Mouse (Mus musculus): ENCODE data around the gene Dlg2.

The Dlg2 gene

GRCm38 (mm10) chr7:92100847-92101246, 1624.4 kb downstream of the Dlg2 start:
- DNase-seq (ENCODE audit: low spot score), result no peak

GRCm38 (mm10) chr7:92102892-92103543, 1626.5 kb downstream of the Dlg2 start:
- DNase-seq (ENCODE audit: low spot score), result peak; percentile 85

- DNase-seq (ENCODE audit: low spot score), result peak; percentile 49
Observed at GRCm38 (mm10) chr7:92105477-92105876, 1629.0 kb downstream of the Dlg2 start.

- DNase-seq (ENCODE audit: low spot score), result no peak
Observed at GRCm38 (mm10) chr7:92105956-92106355, 1629.5 kb downstream of the Dlg2 start.

- DNase-seq (ENCODE audit: low spot score), result no peak
Observed at GRCm38 (mm10) chr7:92113065-92113464, 1636.6 kb downstream of the Dlg2 start.

GRCm38 (mm10) chr7:92115237-92115871, 1638.9 kb downstream of the Dlg2 start:
- no peak for DNase-seq (ENCODE audit: low spot score)

- no peak for DNase-seq (ENCODE audit: low spot score)
Observed at GRCm38 (mm10) chr7:92123276-92123675, 1646.8 kb downstream of the Dlg2 start.

GRCm38 (mm10) chr7:92125886-92126285, 1649.4 kb downstream of the Dlg2 start:
- no peak for DNase-seq (ENCODE audit: low spot score)

GRCm38 (mm10) chr7:92134301-92134700, 1657.8 kb downstream of the Dlg2 start:
- no peak for DNase-seq (ENCODE audit: low spot score)

GRCm38 (mm10) chr7:92135624-92136023, 1659.2 kb downstream of the Dlg2 start:
- no peak for DNase-seq (ENCODE audit: low spot score)

- DNase-seq (ENCODE audit: low spot score), result no peak
Observed at GRCm38 (mm10) chr7:92140051-92140817, 1663.8 kb downstream of the Dlg2 start.

- DNase-seq (ENCODE audit: low spot score), result no peak
Observed at GRCm38 (mm10) chr7:92147499-92147898, 1671.0 kb downstream of the Dlg2 start.

- no peak for DNase-seq (ENCODE audit: low spot score)
Observed at GRCm38 (mm10) chr7:92150768-92151167, 1674.3 kb downstream of the Dlg2 start.

GRCm38 (mm10) chr7:92154603-92155002, 1678.1 kb downstream of the Dlg2 start:
- DNase-seq (ENCODE audit: low spot score), result no peak

GRCm38 (mm10) chr7:92163150-92163549, 1686.7 kb downstream of the Dlg2 start:
- DNase-seq (ENCODE audit: low spot score), result no peak

GRCm38 (mm10) chr7:92164316-92164715, 1687.8 kb downstream of the Dlg2 start:
- DNase-seq (ENCODE audit: low spot score), result no peak

- DNase-seq (ENCODE audit: low spot score), result no peak
Observed at GRCm38 (mm10) chr7:92164875-92165518, 1688.5 kb downstream of the Dlg2 start.

- DNase-seq (ENCODE audit: low spot score), result no peak
Observed at GRCm38 (mm10) chr7:92180029-92180428, 1703.6 kb downstream of the Dlg2 start.

GRCm38 (mm10) chr7:92180591-92181587, 1704.4 kb downstream of the Dlg2 start:
- DNase-seq (ENCODE audit: low spot score), result peak; percentile 63

- DNase-seq (ENCODE audit: low spot score), result peak; percentile 57
Observed at GRCm38 (mm10) chr7:92181959-92182612, 1705.6 kb downstream of the Dlg2 start.

All from embryo, embryonic 10.5 days (tissue).